Mouse (Mus musculus): ENCODE measurements at regions not wholly inside any gene's neighbourhood (a gene's known extent, or its start where the extent isn't known, plus 50 kb on each side); places are given as distances from the start of the nearest gene placed in this dataset.

DNA sequence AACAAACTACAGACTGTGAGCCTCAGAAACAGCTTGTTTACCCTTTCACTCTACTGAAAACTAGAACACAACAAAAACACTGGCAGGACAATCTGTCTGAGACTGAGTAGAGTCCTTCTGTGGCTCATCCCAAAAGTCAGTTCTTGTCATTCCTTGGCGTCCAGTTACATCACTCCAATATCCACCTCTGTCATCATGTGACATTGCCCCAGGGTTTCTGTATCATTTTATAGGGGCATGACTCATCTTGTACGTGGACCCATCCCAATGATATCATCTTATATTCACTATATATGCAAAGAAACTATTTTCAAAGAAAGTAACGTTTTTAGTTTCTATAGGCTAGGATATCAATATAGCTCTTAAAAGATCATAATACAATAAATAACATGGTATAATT lies 152.3 kb downstream of the Dkk2 start:
- no peak for DNase-seq (ENCODE audit: low spot score)

DNA sequence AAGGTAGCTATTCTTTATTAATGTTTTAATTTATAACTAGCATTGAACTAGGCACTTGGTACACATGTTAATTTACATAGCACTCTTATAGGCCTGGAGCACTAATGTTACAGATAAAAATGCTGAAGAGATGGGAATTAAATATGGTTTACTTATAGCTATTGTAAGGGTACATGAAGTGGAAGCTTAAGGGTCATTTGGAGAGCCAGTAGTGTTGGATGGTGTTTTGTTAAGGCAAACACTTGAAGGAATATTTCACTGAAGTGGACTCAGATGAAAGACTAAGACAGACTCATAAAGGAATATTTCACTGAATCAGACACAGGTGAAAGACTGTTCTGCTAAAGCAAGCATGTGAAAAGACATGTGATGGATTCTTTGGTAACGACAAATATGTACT lies 172.7 kb downstream of the Dkk2 start:
- no peak for DNase-seq (ENCODE audit: low spot score)

DNA sequence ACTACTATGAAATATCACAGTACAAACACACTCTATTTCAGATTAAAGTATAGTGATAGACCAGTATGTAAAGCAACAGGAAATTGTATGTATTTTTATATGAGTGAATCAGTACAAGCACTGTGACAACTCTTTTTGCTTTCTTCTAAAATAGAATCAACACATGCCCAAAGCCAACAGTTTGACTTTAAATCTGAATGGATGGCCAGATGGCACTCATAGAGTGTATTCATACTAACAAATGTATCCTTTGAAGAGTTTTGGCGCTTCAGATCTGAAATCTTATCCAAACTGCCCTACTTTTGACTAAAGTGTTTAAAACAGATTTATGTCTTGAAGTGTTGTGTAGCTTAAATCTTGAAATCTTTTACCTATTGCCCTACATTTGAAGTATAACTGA lies 184.5 kb downstream of the Dkk2 start:
- no peak for DNase-seq (ENCODE audit: low spot score)

DNA sequence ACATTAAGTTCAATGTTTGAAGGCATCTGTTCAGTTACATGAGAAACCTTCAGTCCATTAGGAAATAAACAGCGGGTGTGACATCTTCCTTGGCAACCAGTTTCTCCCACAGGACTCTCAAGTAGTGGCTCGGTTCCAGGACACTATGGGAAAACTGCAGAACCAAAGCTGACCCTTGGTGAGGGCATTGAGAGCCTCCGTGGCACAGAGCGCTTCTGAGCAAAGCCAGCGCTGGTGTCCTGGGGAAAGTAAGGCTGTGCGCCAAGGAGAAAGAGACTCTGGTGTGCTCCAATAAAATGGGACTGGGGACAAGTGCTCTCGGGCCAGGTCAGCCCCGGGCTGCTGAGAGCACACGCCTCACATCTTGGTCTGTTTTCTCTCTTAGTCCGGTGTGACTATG lies 189.7 kb downstream of the Dkk2 start:
- no peak for DNase-seq (ENCODE audit: low spot score)

DNA sequence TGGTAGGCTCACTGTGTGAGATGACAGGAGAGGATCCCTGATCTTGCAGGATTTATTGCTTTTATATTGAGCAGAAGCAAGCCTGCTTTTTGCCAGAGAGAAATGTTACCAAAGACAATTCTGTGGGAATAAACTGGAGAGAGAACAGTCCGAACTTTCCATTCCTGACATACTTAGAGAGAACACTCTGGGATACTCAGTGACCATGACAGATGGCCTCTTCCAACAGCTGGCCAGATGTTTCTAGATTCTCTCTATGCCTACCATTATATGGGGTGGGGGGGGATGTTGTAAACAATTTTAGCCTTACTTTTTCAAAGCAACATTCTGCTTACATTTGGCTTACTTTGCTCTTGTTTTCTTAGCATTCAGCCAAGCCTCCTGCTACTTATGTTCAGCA lies 192.7 kb downstream of the Dkk2 start:
- no peak for DNase-seq (ENCODE audit: low spot score)

DNA sequence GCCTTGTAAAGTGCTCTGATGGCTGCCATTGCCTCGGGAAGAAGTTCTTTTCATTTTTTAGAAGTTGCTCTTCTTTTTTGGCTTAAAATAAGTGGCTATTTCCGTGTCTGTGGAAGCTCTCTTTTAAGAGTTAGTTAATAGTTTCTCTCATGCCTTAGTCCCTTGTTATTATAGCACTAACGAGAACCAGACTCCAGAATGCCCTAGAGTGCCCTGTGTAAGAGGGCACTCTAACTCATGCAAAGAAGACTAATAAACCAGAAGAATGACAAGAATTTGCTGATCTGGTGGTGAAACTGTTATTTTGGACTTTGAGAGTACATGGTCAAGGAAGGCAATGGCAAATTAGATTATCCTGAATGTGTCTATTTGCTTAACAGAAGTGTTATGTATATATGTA lies 202.6 kb downstream of the Dkk2 start:
- DNase-seq (ENCODE audit: low spot score), result no peak

DNA sequence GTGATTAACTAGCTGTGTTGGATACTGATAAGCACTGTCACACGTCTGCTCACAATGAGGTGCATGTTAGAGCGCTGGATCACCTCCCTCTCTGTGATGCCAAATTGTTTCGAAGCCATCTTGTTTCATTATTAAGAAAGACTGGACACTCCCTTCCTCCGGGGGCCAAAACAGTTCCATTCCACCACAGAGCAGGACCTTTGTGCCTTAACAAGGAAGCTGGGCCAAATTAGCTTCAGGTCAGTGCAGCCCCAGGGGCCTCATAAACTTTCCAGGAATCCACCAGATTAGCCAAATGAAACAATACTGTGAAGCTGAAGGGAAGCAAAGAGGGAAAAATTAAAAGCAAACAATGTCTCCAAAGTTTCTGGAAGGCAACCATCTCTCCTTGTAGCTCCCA lies 241.9 kb downstream of the Dkk2 start:
- DNase-seq (ENCODE audit: low spot score), result no peak

DNA sequence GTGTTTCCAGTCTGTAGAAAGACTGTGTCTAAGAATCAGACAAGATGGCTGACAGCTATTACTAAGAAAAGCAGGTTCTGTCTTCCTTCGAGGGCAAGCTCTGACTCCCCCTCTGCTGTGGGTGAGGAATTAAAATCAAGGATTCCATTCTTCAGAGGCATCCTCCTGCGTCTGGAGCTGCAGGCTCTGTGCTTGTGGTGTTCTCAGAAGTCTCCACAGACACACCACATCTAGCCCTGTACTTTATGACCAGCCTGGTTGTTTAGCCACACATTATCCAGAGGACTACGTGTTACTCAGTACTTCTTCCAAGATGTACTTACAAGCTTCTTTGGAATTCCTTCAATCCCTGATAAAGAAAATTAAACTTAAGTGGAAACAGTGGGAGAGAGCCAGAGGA lies 258.5 kb downstream of the Dkk2 start:
- no peak for DNase-seq (ENCODE audit: low spot score)

DNA sequence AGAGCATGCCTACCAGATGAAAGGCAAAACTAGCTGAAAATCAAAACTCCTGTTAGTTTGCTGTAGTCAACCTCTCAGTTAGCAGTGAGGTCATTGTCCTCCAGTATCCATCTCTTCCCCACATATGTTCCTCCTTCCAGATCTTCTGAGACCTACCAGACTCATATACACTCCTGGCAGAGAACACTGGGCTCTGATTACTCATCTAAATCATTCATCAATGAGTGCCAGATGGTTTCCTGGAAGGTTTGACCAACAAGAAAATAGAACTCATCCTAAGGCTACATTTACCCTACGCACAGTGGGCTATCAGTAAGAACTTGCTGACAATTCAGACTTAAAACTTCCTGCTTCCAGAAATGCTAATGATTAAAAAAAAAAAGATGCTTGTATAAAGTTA lies 260.8 kb downstream of the Dkk2 start:
- DNase-seq (ENCODE audit: low spot score), result no peak

DNA sequence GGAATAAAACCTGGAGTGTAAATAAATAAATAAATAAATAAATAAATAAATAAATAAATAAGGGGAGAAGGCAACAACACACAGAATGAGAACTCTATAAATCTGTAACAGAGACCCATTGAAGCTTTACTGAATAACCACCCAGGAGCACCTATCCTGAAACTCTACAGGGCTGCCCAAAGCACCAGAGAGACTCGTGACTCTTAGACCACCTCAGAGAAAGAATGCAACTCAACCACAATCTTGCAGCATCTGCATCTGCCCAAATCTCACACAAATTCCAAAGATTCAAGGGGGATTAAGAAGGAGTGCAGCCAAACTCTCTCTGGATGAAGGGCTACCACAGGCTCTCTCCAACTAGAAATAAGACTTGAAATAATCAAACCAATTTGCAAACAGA lies 264.5 kb downstream of the Dkk2 start:
- no peak for DNase-seq (ENCODE audit: low spot score)

DNA sequence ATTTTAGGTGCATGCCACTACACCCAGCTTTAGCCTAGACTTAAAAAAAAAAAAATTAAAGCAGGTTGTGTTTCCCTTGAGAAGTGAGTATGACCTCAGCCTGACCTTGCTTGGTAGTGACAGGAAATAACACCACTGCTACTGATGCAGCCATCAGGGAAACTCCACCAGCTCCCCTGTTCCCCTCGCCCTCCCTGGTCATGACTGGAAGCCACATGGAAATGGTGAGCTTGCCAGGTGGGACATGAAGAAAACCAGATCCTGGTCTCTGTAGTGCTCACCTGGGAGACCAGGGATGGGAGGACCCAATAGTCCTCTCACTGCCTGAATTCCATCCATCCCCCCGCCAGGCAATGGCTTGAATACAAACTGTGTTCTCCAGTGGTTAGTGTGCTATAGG lies 268.1 kb downstream of the Dkk2 start:
- DNase-seq (ENCODE audit: low spot score), result no peak

DNA sequence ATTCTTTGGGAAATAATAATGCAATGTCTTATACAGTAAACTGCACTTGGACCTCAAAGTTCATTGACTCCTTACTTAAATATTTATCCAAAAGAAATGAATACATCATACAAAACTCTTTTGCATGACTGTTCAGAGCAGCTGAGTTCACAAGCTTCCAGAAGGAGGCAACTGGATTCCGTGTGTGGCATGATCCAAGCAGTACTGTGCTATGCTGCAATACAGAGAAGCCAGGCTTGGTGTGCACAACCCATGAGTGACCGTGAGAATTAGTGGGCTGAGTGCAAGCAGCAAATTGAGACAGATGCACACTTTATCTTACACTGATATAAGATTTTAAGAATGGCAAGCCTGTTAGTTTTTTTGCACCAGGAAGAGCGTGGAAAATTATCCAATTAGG lies 270.0 kb upstream of the Gimd1 start:
- DNase-seq (ENCODE audit: low spot score), result no peak

DNA sequence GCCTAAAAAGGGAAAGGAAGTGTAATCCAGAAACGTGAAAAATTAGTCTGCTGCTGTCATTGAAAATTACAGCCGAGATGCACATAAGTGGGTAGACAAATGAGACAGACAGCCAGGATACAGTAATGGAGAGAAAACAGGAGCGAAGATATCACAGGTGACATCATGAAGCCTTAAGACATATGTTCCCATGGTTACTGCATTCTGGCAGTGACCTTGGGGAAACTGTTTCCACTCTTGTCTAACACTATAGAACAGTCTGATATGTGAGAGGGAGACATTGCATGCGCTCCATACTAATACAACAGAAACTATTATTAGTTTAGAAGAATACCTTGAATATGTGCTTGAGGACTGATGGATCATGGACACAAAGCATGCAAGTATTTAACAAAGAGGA lies 254.0 kb upstream of the Gimd1 start:
- no peak for DNase-seq (ENCODE audit: low spot score)

DNA sequence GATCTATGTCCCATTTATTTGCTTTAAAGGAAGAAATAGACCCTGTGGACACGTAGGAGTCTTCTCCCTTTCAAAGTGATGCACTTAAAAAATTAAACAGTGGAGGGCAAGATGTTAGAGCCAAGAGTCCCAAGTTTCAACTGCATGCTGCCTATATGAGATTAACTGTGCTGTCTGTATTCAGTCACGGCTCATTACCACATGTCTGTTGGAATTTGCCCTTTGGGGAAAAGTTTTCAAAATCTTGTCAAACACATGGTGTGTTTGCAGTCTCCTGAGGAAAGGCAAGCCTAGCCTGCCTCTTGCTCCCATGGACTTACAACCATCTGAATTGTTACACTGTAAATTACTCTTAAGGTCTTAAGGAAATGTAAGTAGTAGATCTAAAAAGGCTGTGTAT lies 211.9 kb upstream of the Gimd1 start:
- no peak for DNase-seq (ENCODE audit: low spot score)

DNA sequence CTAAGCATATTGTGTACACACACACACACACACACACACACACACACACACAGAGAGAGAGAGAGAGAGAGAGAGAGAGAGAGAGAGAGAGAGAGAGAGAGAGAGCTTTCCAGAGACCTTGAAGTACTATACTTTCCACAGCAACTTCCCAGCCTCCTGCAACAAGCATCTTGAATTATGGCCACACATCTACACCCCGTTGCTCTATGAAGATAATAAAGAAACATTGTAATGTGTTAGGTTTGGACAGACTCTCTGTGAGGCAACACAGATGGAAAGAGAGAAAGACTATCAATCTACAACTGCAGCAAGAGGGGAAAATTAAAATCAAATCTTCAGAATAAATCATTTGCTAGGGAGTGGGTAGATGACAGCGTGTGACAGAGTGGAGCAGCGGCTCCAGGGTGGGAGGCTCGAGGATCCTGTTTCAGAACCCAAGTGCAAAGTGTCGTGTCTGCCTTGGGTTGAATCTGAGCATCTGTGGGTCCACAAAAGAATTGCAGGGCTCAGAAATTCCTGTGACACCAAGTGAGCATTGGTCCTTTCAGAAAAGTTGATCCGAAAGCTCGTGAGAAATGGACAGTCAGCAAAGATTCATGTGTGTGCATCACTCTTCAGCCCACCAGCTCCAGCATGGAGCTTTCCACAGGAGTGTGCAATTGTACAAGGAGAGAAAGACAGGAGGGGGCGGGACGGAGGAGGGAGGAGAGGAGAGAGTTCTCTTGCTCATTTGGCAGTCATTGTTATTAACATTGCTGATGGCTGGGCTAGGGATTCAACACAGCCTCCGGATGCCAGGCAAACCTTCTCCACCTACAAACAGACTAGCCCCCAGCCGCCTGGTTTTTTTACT lies 203.6 kb upstream of the Gimd1 start:
- no peak for DNase-seq (ENCODE audit: low spot score)

DNA sequence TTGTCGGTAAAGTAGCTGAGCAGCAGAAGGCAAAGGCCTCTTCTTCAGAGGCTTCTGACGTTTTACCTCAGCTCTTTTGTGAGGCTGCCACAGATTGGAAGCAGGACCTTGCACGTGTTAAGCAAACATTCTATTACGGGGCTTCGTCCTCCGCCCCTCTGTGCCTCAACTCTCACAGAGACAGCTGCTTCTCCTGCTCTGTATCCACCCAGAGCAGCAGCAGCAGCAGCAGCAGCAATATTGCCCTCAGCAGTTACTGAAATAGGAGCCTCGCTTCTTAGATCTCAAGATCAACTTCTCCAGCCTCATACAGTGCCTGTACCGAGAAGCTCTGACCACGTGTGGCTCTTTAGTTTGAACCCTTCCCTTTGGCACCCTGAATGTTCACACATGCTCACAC lies 202.4 kb upstream of the Gimd1 start:
- no peak for DNase-seq (ENCODE audit: low spot score)

DNA sequence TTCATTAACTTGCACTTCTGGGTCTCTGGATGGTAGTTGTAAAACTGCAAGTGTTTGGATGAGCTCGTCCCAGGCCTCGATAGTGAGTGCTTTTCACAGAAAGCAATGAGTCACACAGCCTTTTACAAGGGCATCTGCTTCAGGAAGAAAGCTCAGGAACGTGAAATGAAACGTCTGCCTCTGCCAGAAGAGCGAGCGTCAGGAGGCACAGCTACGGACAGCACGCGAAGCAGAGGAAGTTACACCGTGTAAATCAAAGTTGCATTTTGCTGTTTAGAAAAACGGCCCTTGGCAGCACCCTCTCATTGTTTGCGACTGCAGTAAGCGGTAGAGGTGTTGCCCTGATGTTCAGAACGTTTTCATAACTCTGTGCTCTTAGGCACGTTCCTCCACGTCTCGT lies 201.5 kb upstream of the Gimd1 start:
- no peak for DNase-seq (ENCODE audit: low spot score)

DNA sequence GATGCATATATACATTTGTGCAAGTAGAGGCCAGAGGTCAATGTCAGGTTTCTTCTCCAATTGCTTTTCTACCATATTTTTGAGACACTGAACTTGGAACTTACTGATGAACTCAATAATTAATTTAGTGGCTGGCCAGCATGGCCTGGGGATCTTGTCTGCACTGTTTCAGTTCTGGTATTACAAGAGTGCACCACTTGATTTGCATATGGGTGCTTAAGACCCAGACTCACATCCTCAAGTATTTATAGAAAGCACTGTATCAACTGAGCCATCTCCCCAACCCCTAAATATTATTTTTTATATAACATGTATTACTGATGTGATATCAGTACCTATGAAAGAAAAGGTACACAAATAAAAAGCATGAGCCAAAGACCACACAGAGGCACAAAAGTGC lies 197.8 kb upstream of the Gimd1 start:
- DNase-seq (ENCODE audit: low spot score), result no peak

DNA sequence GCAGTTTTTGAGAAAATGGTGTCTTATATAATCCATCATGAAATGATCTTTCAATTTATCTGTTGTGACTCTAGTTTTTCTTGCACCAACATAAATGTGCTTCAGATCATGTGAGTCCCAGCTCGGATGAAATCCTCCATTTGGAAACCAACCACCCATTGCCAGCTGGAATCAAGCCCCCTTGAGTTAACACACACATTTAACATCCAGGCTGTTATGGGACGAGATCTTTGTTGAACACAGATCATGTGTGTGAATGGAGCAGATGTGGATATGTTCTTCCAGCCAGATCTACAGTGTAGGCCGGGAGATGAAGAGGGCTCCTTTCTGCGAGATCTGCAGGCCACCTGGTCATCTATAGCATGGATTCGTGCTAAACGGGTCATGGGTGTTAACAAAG lies 188.4 kb upstream of the Gimd1 start:
- DNase-seq (ENCODE audit: low spot score), result no peak

DNA sequence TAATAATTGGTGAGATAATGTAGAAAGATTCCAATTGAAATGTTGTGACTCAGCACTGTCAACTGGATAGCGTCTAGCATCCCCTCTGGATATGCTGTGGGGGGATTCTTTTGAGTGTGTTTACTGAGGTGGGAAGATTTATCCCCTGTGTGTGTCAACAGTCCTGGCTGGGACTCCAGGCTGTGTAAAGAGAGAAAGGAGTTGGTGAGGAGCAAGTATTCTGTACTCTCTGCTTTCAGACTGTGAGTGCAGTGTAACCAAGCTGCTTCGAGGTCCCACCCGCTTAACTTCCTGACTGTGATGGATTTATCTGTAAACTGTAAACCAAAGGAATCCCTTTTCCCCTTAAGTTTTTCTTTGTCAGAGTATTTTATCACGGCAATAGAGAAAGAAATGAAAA lies 175.7 kb upstream of the Gimd1 start:
- no peak for DNase-seq (ENCODE audit: low spot score)

DNA sequence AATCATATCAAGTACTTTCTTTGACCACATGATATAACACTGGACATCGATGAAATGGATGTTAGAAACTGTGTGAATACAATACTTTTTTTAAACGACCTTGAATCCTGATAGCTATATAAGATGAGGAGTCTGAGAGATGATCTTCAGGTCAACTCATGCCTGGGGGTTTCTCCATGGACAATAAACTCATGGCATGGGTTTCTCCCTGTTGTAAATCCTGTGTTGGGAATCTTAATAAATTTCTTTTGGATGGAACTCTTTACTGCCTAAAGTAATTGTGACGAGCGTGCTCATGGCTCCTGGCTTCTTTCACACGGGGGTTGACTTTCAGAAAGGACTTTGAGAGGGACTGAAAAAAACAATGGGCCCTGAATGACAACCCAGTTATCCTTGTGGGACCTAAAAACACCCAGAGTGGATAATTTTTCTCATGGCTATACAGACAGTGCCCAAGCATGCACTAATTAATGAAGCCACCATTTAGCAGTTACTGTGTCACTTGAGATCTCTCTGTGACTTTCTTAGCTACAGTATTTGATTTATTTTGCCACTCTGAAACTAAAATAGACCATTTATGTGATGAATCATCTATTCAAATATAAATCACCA lies 167.2 kb upstream of the Gimd1 start:
- no peak for DNase-seq (ENCODE audit: low spot score)

DNA sequence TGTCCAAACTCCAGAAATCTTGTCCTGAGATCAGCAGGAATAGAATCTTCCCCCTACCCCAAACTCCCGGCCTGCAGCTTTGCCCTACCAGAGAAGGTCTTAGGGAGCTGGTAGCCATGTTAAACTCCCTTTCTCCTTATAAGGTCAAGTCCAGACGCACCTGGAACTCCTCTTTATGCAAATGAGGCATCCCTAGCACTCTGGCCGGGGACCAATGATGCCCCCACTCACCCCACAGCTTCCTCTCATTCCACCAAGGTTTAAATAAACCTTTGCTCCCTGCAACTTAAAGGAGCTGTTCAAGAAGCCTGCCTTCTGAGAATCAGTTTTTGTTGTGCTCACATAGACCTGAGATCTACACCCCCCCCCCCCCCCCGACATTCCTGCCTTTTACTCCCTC lies 158.6 kb upstream of the Gimd1 start:
- DNase-seq (ENCODE audit: low spot score), result no peak

DNA sequence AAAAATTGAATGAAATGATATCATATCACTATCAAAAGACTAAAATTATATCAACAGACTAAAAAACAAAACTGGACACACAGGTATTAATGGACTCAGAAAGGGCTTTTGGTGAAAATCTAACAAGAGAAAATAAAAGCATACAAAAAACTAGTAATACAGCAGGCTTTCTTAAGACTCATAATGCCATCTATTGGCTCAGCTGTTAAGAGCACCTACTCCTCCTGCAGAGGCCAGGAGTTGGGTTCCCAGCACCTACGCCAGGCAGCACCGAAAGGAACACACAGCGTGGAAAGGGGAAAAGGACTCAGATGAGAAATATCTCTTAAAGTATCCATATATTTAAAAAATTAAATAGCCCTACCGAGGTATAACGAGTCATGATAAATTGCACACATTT lies 151.9 kb upstream of the Gimd1 start:
- no peak for DNase-seq (ENCODE audit: low spot score)

DNA sequence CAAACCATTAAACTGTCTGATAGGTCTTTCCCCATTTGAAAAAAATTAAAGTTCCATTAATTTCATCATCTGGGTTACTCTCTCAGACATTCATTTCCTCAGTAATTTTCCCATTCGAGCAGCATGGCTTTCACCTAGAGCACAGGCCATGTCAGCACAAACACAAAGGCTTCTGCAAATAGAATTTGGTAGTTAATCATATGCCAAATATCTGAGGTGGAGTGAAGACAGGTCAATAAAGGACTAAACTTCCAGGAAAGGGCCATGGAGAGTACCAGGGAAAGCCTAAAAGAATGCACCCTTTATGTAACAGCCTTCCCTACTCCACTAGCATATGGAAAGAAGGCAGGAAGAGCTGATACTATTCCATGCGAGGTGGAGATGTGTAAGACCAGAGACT lies 150.3 kb upstream of the Gimd1 start:
- no peak for DNase-seq (ENCODE audit: low spot score)
